Mouse (Mus musculus) liver, embryonic 14.5 days (tissue): ENCODE results near the gene Tbc1d22a.

Experiments
- CTCF ChIP-seq: IDR thresholded peaks from 2 replicates; pipeline ENCODE4 v1.5.1; 2016; ENCODE audit warnings: antibody characterized with exemption, low read depth, control low read depth
- EP300 ChIP-seq: IDR thresholded peaks from 2 replicates; pipeline ENCODE4 v1.6.1; 2016; ENCODE audit warnings: antibody characterized with exemption, low read depth

DNA sequence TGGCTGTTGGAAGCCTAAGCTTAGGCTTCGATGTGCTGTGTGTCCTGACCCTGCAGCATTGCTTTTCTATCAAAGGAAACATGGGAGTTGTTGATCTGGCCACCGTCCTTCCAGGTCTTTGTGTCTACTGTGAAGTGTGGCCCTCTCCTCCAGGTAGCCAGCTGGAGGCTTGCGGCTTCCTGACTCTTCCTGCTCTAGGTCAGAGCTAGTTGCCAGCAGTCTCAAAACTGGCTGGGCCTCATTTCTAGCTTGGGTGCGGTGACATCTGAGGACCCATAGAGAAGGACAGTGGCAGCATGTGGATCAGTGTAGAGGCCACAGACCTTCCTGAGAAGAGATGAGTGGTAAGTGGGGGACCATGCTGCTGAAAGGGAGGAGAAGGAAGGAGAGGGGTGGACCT lies 120.0 kb downstream of the Tbc1d22a start:
- TF ChIP-seq CTCF (no peak), EP300 (no peak)
